Mouse (Mus musculus) hindbrain, embryonic 13.5 days (tissue): ENCODE measurements at regions not wholly inside any gene's neighbourhood (a gene's known extent, or its start where the extent isn't known, plus 50 kb on each side); places are given as distances from the start of the nearest gene placed in this dataset.
A peak's percentile ranks its signal among the peaks of the same experiment; 100 is the strongest.

ENCODE experiments used
- ATAC-seq: fragments of 200-750 bp; cut with Nextera tagmentation; 2 replicates; pipeline ENCODE4 v1.8.0; 2017; ENCODE audit warnings: moderate TSS enrichment; ENCODE audit not compliant: low FRiP score
- H3K27ac ChIP-seq: fragments of 300-500 bp; sonication (generic); 2 replicates; pipeline ENCODE4 v1.5.1; 2015; ENCODE audit warnings: inconsistent platforms, mild to moderate bottlenecking, moderate library complexity
- H3K27me3 ChIP-seq: fragments of 300-500 bp; sonication (generic); 2 replicates; pipeline ENCODE4 v1.6.1; 2015; ENCODE audit warnings: mild to moderate bottlenecking, inconsistent platforms
- H3K36me3 ChIP-seq: fragments of 300-500 bp; sonication (generic); 2 replicates; pipeline ENCODE4 v1.6.1; 2015; ENCODE audit warnings: mild to moderate bottlenecking, inconsistent platforms
- H3K4me1 ChIP-seq: fragments of 300-500 bp; sonication (generic); replicated peaks from 2 replicates; pipeline ENCODE4 v1.6.1; 2015; ENCODE audit warnings: inconsistent platforms
- H3K4me2 ChIP-seq: fragments of 300-500 bp; sonication (generic); 2 replicates; pipeline ENCODE4 v1.6.1; 2015; ENCODE audit warnings: inconsistent platforms, mild to moderate bottlenecking, moderate library complexity
- H3K4me3 ChIP-seq: fragments of 300-500 bp; sonication (generic); 2 replicates; pipeline ENCODE4 v1.5.1; 2015; ENCODE audit warnings: mild to moderate bottlenecking, inconsistent platforms
- H3K9ac ChIP-seq: fragments of 300-500 bp; sonication (generic); 2 replicates; pipeline ENCODE4 v1.6.1; 2015; ENCODE audit warnings: mild to moderate bottlenecking, inconsistent platforms
- H3K9me3 ChIP-seq: fragments of 300-500 bp; sonication (generic); 2 replicates; pipeline ENCODE4 v1.6.1; 2016; ENCODE audit warnings: inconsistent platforms
- WGBS: fragments of 180-500 bp; shearing (Covaris S2); methylation state at CpG from one replicate; pipeline ENCODE4 v1.1.7; 2015; 5-methylcytosine and 5-hydroxymethylcytosine counted together

GRCm38 (mm10) chr2:68799993-68800740, 61.1 kb upstream of the Cers6 start:
- WGBS, result 73% methylated on average over 10 of the region's 10 CpGs
- H3K9ac ChIP-seq, result no peak overlapping the region
- H3K27ac ChIP-seq, result no peak overlapping the region
- H3K27me3 ChIP-seq, result no peaks in the 10 kb centered on the region
- ATAC-seq, result no peak
- H3K36me3 ChIP-seq, result no peaks in the 10 kb centered on the region
- no peaks in the 10 kb centered on the region for H3K9me3 ChIP-seq
- H3K4me2 ChIP-seq, result no peak overlapping the region
- no peak overlapping the region for H3K4me3 ChIP-seq
- H3K4me1 ChIP-seq, result peaks cover 10% of the 10 kb centered on the region

- H3K27me3 ChIP-seq, result no peaks in the 10 kb centered on the region
- H3K4me1 ChIP-seq, result peaks cover 23% of the 10 kb centered on the region
- H3K9me3 ChIP-seq, result no peaks in the 10 kb centered on the region
- no peak overlapping the region for H3K27ac ChIP-seq
- whole genome bisulfite sequencing, result 87% methylated on average over 6 of the region's 6 CpGs
- H3K4me2 ChIP-seq, result no peak overlapping the region
- no peak for ATAC-seq
- H3K9ac ChIP-seq, result no peak overlapping the region
- H3K36me3 ChIP-seq, result no peaks in the 10 kb centered on the region
- no peak overlapping the region for H3K4me3 ChIP-seq
Measured at GRCm38 (mm10) chr2:68804117-68804516, 57.1 kb upstream of the Cers6 start.

GRCm38 (mm10) chr2:68805866-68806265, 55.4 kb upstream of the Cers6 start:
- 29% methylated on average over 3 of the region's 3 CpGs for WGBS
- peak; percentile 71 for ATAC-seq

GRCm38 (mm10) chr2:68806311-68806895, 54.8 kb upstream of the Cers6 start:
- Histone ChIP-seq H3K4me3 (no peak overlapping the region), H3K36me3 (no peaks in the 10 kb centered on the region), H3K9me3 (no peaks in the 10 kb centered on the region), H3K27ac (peak overlapping the region; percentile 10; the same call in 1 of the 2 replicates), H3K4me2 (no peak overlapping the region; the same call in 1 of the 2 replicates), H3K27me3 (no peaks in the 10 kb centered on the region), H3K4me1 (peaks cover 16% of the 10 kb centered on the region), H3K9ac (no peak overlapping the region)
- ATAC-seq, result 0 out of 2 replicates have a peak, but pooled peaks have one; percentile 68
- WGBS, result 28% methylated on average over 10 of the region's 10 CpGs

More at GRCm38 (mm10) chr2:68805866-68806265, 55.4 kb upstream of the Cers6 start:
- Histone ChIP-seq H3K9me3 (no peaks in the 10 kb centered on the region), H3K4me1 (peaks cover 16% of the 10 kb centered on the region), H3K9ac (no peak overlapping the region), H3K36me3 (no peaks in the 10 kb centered on the region), H3K4me3 (no peak overlapping the region), H3K27me3 (no peaks in the 10 kb centered on the region), H3K27ac (peak overlapping the region; percentile 26; the same call in 1 of the 2 replicates), H3K4me2 (no peak overlapping the region)
